In the genomic region with DNA sequence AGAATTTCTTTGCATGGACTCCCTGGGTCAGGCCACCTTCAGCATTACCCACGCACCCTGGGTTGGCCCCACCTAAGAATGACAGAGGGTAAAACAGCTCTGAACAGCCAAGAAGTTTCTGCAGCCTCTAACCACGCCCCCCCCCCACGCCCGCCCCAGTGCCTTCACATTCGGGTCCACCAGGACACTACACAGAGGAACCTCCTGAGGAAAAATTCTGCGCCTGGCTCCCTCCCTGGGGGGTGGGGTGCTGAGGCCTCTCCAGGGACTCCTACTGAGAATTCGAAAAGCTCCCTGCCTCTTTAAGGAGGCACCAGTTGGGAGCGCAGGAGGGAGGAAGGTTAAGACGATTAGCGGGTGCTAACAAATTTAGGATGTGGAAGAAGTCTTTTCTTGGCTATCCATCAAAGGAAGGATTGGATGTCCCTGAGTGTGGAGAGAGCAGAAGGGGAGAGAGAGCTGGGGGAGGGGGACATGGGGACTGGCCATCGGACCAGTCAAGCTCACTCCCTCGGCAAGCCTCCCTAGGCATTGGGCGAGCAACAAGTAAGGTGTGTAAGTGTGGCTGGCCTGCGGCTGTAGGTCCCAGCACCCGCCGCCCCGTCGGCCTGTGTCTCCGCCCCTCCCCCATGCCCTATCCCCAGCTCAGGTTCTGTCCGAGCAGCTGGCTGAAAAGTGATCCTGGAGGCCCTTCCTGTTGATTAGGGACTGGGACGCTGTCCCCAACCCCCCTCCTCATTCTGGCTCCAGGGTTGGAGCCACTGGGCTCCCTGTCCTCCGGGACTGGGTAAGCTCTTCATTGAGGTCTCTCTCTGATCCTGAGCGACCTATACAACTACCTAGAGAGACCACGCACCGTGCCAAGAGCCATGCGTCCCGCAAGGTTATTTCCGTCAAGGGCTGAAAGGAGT, we compare ENCODE assay signal across 8 mouse cellular contexts. TPM values are rescaled to one million over a fixed set of nuclear protein-coding genes. Genes with fewer than 3 reads are reported as not detected.
DNase-seq lines count a peak whose midpoint lies in the region; ATAC-seq and TF ChIP-seq lines count a peak whose summit lies in the region.

No protein-coding gene starts in this region.

- peak; percentile 86 for ATAC-seq in lung, embryonic 14.5 days (ENCODE audit: insufficient read depth)
- peak; percentile 51 for ATAC-seq in limb, embryonic 13.5 days (ENCODE audit: low FRiP score, low read depth)

- H3K27ac ChIP-seq in lung, embryonic 14.5 days (ENCODE audit: low read depth) = peak overlapping the region; percentile 56
- H3K27ac ChIP-seq in gastrocnemius, adult 2 months = peak overlapping the region; percentile 70
- no peak overlapping the region for H3K27ac ChIP-seq in limb, embryonic 13.5 days

- H3K27me3 ChIP-seq in lung, embryonic 14.5 days (ENCODE audit: insufficient read depth, low read length) = no peaks in the 10 kb centered on the region
- peaks cover 16% of the 10 kb centered on the region for H3K27me3 ChIP-seq in limb, embryonic 13.5 days

- H3K36me3 ChIP-seq in lung, embryonic 14.5 days (ENCODE audit: insufficient read depth) = peaks cover 3% of the 10 kb centered on the region; the same call in 1 of the 2 replicates
- H3K36me3 ChIP-seq in limb, embryonic 13.5 days = no peaks in the 10 kb centered on the region

- no peaks in the 10 kb centered on the region for H3K9me3 ChIP-seq in lung, embryonic 14.5 days (ENCODE audit: low read depth, low read length)
- H3K9me3 ChIP-seq in limb, embryonic 13.5 days = no peaks in the 10 kb centered on the region

- no peak for TF ChIP-seq CTCF in lung, embryonic 14.5 days (IDR thresholded peaks at IDR 0.05; ENCODE audit: low read depth)
- TF ChIP-seq CTCF in gastrocnemius, adult 2 months (IDR thresholded peaks at IDR 0.05) = no peak

- 4% methylated on average over 28 of the region's 28 CpGs for WGBS in lung, embryonic 14.5 days
- WGBS in limb, embryonic 13.5 days = under 1% methylated on average over 27 of the region's 28 CpGs

- H3K4me3 ChIP-seq in lung, embryonic 14.5 days (ENCODE audit: low read depth, low read length) = peak overlapping the region; percentile 15
- H3K4me3 ChIP-seq in gastrocnemius, adult 2 months = peak overlapping the region; percentile 58
- H3K4me3 ChIP-seq in limb, embryonic 13.5 days = peak overlapping the region; percentile 21

- peak overlapping the region; percentile 17; the same call in 1 of the 2 replicates for H3K9ac ChIP-seq in lung, embryonic 14.5 days
- no peak overlapping the region for H3K9ac ChIP-seq in limb, embryonic 13.5 days

- peak overlapping the region; percentile 55 for H3K4me2 ChIP-seq in lung, embryonic 14.5 days
- H3K4me2 ChIP-seq in limb, embryonic 13.5 days (replicated peaks) = peak overlapping the region; percentile 60

- intact Hi-C loops in gastrocnemius, adult 2 months (cut with DNase I) = no loop called here

- peak; percentile 83 for DNase-seq in lung, embryonic 14.5 days
- no peak for DNase-seq in lung, postnatal 25 days (ENCODE audit: low spot score)
- peak; percentile 83 for DNase-seq in gastrocnemius, adult 2 months
- peak; percentile 52 for DNase-seq in retina, postnatal 1 day
- DNase-seq in spleen, postnatal 10 days (ENCODE audit: low spot score in 2 of 2) = no peak
- no peak for DNase-seq in cerebellum, adult 9-11 months
- DNase-seq in right cerebral cortex, postnatal 10 days (ENCODE audit: low spot score in 2 of 2) = no peak

- H3K4me1 ChIP-seq in lung, embryonic 14.5 days (ENCODE audit: insufficient read depth) = peaks cover 27% of the 10 kb centered on the region
- peaks cover 31% of the 10 kb centered on the region for H3K4me1 ChIP-seq in limb, embryonic 13.5 days

RNA-seq across cellular contexts. Expression of gene Col13a1, which starts 42.4 kb away (rescaled TPM):
- 25.7 and 26.8 TPM in 2 replicates for polyA plus RNA-seq in lung, embryonic 14.5 days (2014; fragmentation: Nextera tagmentation; extraction: Ambion mirVana)
- 1 to 10 TPM in 1 of 2 experiments, under 1 TPM in 1; 0.94 to 1.4 TPM for total RNA-seq in gastrocnemius, adult 2 months (2021)
- 4.0 and 4.6 TPM in 2 replicates for polyA plus RNA-seq in limb, embryonic 13.5 days (2015; fragmentation: Nextera tagmentation; extraction: Ambion mirVana)

Comparison
In these comparisons a context has a peak if more than half of its experiments do, and no peak if none do; other contexts are left out.
1. DNase-seq: peak in lung, embryonic 14.5 days (single experiment), gastrocnemius, adult 2 months (single experiment) and retina, postnatal 1 day (single experiment); none in lung, postnatal 25 days (single experiment), spleen, postnatal 10 days (0 of 2), cerebellum, adult 9-11 months (single experiment) and right cerebral cortex, postnatal 10 days (0 of 2).
2. Peak in every context shown above with its lines, with median percentiles within 50 percentile points of each other: H3K4me3 ChIP-seq.